In genomic region chr7:100607214-100608129, GRCm38 (mm10) we compare ENCODE assay signal across 8 mouse cellular contexts. TPM values are rescaled to one million over a fixed set of nuclear protein-coding genes. Genes with fewer than 3 reads are reported as not detected.
DNase-seq lines count a peak whose midpoint lies in the region; ATAC-seq and TF ChIP-seq lines count a peak whose summit lies in the region.

TSS of gene Rab6a (plus strand) at chr7:100607410.

- no peaks in the 10 kb centered on the region for H3K9me3 ChIP-seq in embryonic facial prominence, embryonic 13.5 days
- no peaks in the 10 kb centered on the region for H3K9me3 ChIP-seq in limb, embryonic 12.5 days
- H3K9me3 ChIP-seq in midbrain, embryonic 15.5 days: no peaks in the 10 kb centered on the region

- H3K4me3 ChIP-seq in embryonic facial prominence, embryonic 13.5 days: peak within 1 kb of the TSS; percentile 99
- H3K4me3 ChIP-seq in kidney, adult 2 months (ENCODE audit: insufficient read depth, low read depth, low read length): peak within 1 kb of the TSS; percentile 95
- H3K4me3 ChIP-seq in limb, embryonic 12.5 days (replicated peaks): peak within 1 kb of the TSS; percentile 98
- peak within 1 kb of the TSS; percentile 91 for H3K4me3 ChIP-seq in midbrain, embryonic 15.5 days
- peak within 1 kb of the TSS; percentile 79 for H3K4me3 ChIP-seq in spleen, adult 2 months (ENCODE audit: extremely low read depth, insufficient read depth, insufficient read length)

- H3K4me1 ChIP-seq in embryonic facial prominence, embryonic 13.5 days: peaks cover 8% of the 10 kb centered on the region
- peaks cover 7% of the 10 kb centered on the region; the same call in 1 of the 2 replicates for H3K4me1 ChIP-seq in kidney, adult 2 months (ENCODE audit: control insufficient read depth, insufficient read depth, low read length)
- peaks cover 4% of the 10 kb centered on the region for H3K4me1 ChIP-seq in limb, embryonic 12.5 days (replicated peaks)
- peaks cover 19% of the 10 kb centered on the region for H3K4me1 ChIP-seq in midbrain, embryonic 15.5 days
- peaks cover 4% of the 10 kb centered on the region; the same call in 1 of the 2 replicates for H3K4me1 ChIP-seq in spleen, adult 2 months (ENCODE audit: control insufficient read depth, insufficient read depth, insufficient read length)

- peak within 1 kb of the TSS; percentile 99 for H3K27ac ChIP-seq in embryonic facial prominence, embryonic 13.5 days
- H3K27ac ChIP-seq in kidney, adult 2 months (ENCODE audit: insufficient read depth, low read depth, low read length): peak within 1 kb of the TSS; percentile 96
- H3K27ac ChIP-seq in limb, embryonic 12.5 days: peak within 1 kb of the TSS; percentile 99
- H3K27ac ChIP-seq in midbrain, embryonic 15.5 days: peak within 1 kb of the TSS; percentile 96
- H3K27ac ChIP-seq in spleen, adult 2 months (ENCODE audit: insufficient read depth, low read length): peak within 1 kb of the TSS; percentile 83

- peak; percentile 84 for TF ChIP-seq POLR2A in kidney, adult 2 months (IDR thresholded peaks at IDR 0.05; ENCODE audit: low read depth, low read length)
- TF ChIP-seq POLR2A in spleen, adult 2 months (IDR thresholded peaks at IDR 0.05; ENCODE audit: low read depth, low read length): peak; percentile 80

- H3K9ac ChIP-seq in embryonic facial prominence, embryonic 13.5 days: peak within 1 kb of the TSS; percentile 99
- peak within 1 kb of the TSS; percentile 96 for H3K9ac ChIP-seq in limb, embryonic 12.5 days (replicated peaks)
- peak within 1 kb of the TSS; percentile 99 for H3K9ac ChIP-seq in midbrain, embryonic 15.5 days

- peak; percentile 96 for ATAC-seq in embryonic facial prominence, embryonic 13.5 days (ENCODE audit: insufficient number of reproducible peaks, insufficient read depth, low FRiP score, low TSS enrichment, low read depth)
- peak; percentile 96 for ATAC-seq in limb, embryonic 12.5 days (ENCODE audit: insufficient number of reproducible peaks, insufficient read depth, low FRiP score, low TSS enrichment, low read depth)
- ATAC-seq in midbrain, embryonic 15.5 days (replicated peaks): peak; percentile 97

- WGBS in embryonic facial prominence, embryonic 13.5 days: under 1% methylated on average over 99 of the region's 105 CpGs
- WGBS in kidney, adult 2 months: under 1% methylated on average over 105 of the region's 105 CpGs
- under 1% methylated on average over 99 of the region's 105 CpGs for WGBS in limb, embryonic 12.5 days
- WGBS in midbrain, embryonic 15.5 days: under 1% methylated on average over 94 of the region's 105 CpGs
- WGBS in spleen, adult 2 months: under 1% methylated on average over 105 of the region's 105 CpGs

- no peaks in the 10 kb centered on the region for H3K36me3 ChIP-seq in embryonic facial prominence, embryonic 13.5 days
- no peaks in the 10 kb centered on the region for H3K36me3 ChIP-seq in kidney, adult 2 months (ENCODE audit: control insufficient read depth, insufficient read depth, low read length)
- no peaks in the 10 kb centered on the region for H3K36me3 ChIP-seq in limb, embryonic 12.5 days
- H3K36me3 ChIP-seq in midbrain, embryonic 15.5 days (replicated peaks): no peaks in the 10 kb centered on the region
- no peaks in the 10 kb centered on the region for H3K36me3 ChIP-seq in spleen, adult 2 months (ENCODE audit: control insufficient read depth, insufficient read depth, low read length)

- TF ChIP-seq CTCF in kidney, adult 2 months (conservative IDR thresholded peaks at IDR 0.05; ENCODE audit: insufficient read depth, insufficient read length, low read depth, low read length): 0 out of 2 replicates have a peak, but pooled peaks have one; percentile 19
- no peak for TF ChIP-seq CTCF in spleen, adult 2 months (IDR thresholded peaks at IDR 0.05; ENCODE audit: extremely low read depth, insufficient read depth, insufficient read length, insufficient replicate concordance)

- peak within 1 kb of the TSS; percentile 66 for H3K4me2 ChIP-seq in embryonic facial prominence, embryonic 13.5 days
- peak within 1 kb of the TSS; percentile 81 for H3K4me2 ChIP-seq in limb, embryonic 12.5 days
- peak within 1 kb of the TSS; percentile 61 for H3K4me2 ChIP-seq in midbrain, embryonic 15.5 days

- DNase-seq in 3134 (ENCODE audit: extremely low read depth, insufficient read length, low spot score): peak; percentile 99
- peak; percentile 98 to 99 for DNase-seq in adrenal gland, postnatal 36 days
- DNase-seq in heart, adult 18-20 months: peak; percentile 96 to 99
- DNase-seq in kidney, adult 2 months: peak; percentile 99
- peak; percentile 93 to 97 for DNase-seq in spleen, adult 2 months (ENCODE audit: low read depth in 1 of 2, low spot score in 2 of 2)

- H3K27me3 ChIP-seq in embryonic facial prominence, embryonic 13.5 days: no peaks in the 10 kb centered on the region
- H3K27me3 ChIP-seq in kidney, adult 2 months (replicated peaks; ENCODE audit: control insufficient read depth, insufficient read depth, low read length): no peaks in the 10 kb centered on the region
- H3K27me3 ChIP-seq in limb, embryonic 12.5 days: no peaks in the 10 kb centered on the region
- H3K27me3 ChIP-seq in midbrain, embryonic 15.5 days (replicated peaks): no peaks in the 10 kb centered on the region
- H3K27me3 ChIP-seq in spleen, adult 2 months (ENCODE audit: control insufficient read depth, insufficient read depth, low read length): no peaks in the 10 kb centered on the region

RNA-seq across cellular contexts. Expression of gene Rab6a, which starts in this region (rescaled TPM):
- 10 to 100 TPM; 74.1 to 82.7 TPM for total RNA-seq in adrenal gland, postnatal 36 days (2021)
- 98.9 and 100 TPM in 2 replicates for polyA plus RNA-seq in embryonic facial prominence, embryonic 13.5 days (2015; fragmentation: Nextera tagmentation; extraction: Ambion mirVana)
- 10 to 100 TPM; 60.2 to 63.9 TPM for total RNA-seq in heart, adult 18-20 months (2021)
- polyA plus RNA-seq in kidney, adult 2 months (2012; rRNA removed): 21.1 and 21.4 TPM in 2 replicates
- polyA plus RNA-seq in limb, embryonic 12.5 days (2016; fragmentation: Nextera tagmentation; extraction: Ambion mirVana): 107 and 117 TPM in 2 replicates
- 253 and 260 TPM in 2 replicates for polyA plus RNA-seq in midbrain, embryonic 15.5 days (2015; fragmentation: Nextera tagmentation; extraction: Ambion mirVana)
- polyA plus RNA-seq in spleen, adult 2 months (2012; rRNA removed): 12.3 and 24.3 TPM in 2 replicates

Comparison
In these comparisons a context has a peak if more than half of its experiments do, and no peak if none do; other contexts are left out.
1. Peak in every context shown above with its lines: DNase-seq, ATAC-seq, H3K4me3 ChIP-seq and H3K27ac ChIP-seq.